Mouse (Mus musculus): ENCODE results near the gene Olfr1414. TPM values are rescaled to one million over a fixed set of nuclear protein-coding genes. Genes with fewer than 3 reads are reported as not detected.
"Not testable (repeated sequence)": the region's sequence is repeated elsewhere in the genome, so short reads cannot be mapped to it uniquely, and the experiment has no call there.

The Olfr1414 gene
- not detected in 2 replicates for total RNA-seq (2021)
- long read RNA-seq, result 0 reads

- DNase-seq, result no peak
These were observed at the start of gene Olfr1414 for GRCm38 (mm10) chr1:92518561-92518960. Gene Olfr1414 (minus strand): TSS chr1:92518661.

- peak; percentile 2 for DNase-seq
These were observed 27.5 kb upstream of the Olfr1414 start for GRCm38 (mm10) chr1:92545929-92546328.

DNA sequence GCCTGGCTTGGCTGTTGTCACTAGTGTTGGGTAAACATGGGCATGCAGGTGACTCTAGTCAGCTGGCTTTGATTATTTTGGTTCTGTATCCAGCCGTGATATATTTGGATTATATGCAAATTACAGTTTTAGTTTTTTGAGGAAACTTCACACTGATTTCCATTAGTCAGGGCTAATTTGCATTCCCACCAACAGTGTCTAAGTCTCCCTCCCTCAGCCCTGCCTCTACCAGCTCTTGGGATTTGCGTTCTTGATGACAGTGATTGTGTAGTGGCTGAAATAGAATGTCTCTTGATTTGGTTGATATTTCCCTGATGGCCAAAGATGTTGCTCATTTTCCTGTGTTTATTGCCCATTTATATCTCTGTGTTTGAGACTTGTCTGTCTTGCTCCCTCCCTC lies 20.6 kb upstream of the Olfr1414 start:
- DNase-seq, result no peak

DNA sequence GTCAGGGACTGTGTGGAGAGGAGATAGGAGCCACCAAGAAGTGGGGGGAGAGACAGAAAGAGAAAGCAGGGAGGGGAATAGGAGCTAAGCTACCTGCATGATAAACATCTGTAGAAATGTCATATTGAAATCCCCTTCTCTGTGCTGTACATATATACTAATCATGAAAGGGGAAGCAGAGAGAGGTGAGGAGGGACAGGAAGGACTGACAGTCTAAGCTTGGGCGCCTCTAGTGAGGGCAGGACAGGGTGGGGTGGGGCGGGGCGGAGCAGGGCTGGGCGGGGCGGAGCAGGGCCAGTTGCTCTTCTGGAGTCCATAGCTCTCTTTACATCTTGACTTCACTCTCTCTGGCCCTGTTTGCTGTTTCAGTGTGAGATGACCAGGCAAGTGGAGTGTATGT lies 18.5 kb upstream of the Olfr1414 start:
- no peak for DNase-seq

GRCm38 (mm10) chr1:92523764-92524163 lies 5.3 kb upstream of the Olfr1414 start:
- DNase-seq, result no peak

DNA sequence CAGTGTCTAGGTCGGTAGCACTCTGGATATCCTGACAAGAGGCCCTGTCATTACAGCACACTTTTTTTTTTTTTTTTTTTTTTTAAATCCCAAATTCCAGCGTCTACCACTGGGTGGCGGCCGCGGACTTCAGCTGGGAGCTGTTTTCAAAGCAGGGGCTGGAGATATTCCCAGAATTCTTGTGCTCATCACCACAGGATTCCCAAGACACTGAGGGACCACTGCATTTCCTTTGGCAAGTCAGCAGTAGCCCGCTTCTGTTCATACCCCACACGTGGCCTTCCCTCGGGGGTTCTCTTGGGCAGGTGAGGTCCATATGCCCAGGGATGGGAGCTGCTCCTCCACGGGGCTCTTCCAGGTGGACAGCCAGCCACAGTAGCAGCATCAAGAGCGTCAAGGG lies 2.9 kb upstream of the Olfr1414 start:
- peak; percentile 52 for DNase-seq

DNA sequence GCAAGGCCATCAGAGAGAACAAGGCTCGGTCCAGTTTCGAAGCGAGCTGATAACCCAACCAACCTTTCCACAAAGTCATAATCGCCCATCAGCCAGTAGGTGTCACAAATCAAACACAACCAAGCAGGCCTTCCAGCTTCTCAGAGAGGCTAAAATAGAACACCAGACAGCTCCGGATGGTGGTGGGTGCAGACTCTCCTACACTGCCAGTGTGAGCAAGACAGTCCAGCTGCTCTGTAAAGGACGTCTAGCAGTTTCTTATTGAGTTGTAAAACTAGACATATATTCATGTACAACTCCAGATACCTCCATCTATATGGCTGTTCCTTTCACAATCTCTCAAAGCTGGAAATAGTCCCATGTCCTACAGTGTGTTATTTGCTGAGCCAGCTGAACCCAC lies 585 bp upstream of the Olfr1414 start:
- no peak for DNase-seq

- no peak for DNase-seq
These were observed 3.1 kb downstream of the Olfr1414 start for GRCm38 (mm10) chr1:92515390-92515789.

- not testable (repeated sequence) for DNase-seq
These were observed 6.8 kb downstream of the Olfr1414 start for GRCm38 (mm10) chr1:92511646-92512045.

DNA sequence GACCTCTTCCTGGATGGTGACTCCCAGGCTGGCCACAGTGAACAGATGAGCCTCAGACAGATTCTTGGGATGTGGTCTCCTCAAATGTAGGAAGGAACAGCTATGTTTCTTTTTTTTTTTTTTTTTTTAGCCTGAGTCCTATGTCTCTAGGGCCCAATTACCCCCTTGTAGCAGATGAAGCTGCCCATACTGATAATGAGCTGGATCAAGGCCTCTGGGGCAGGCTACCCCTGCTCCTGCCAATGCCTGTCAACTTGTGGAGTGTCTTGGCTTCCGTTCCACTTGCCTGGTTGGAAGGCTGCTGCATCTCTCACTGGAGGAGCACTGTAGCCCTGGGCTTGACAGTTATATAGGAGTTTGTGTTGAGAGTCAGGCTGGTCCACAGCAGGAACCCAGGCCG lies 22.5 kb downstream of the Olfr1414 start, which contains the start of gene Olfr1415:
Gene Olfr1415 (minus strand): TSS at position 101 of the 400 bp plus-strand sequence.
- no peak for DNase-seq

GRCm38 (mm10) chr1:92485013-92485412 lies 33.4 kb downstream of the Olfr1414 start, which contains the start of gene Olfr1416:
Gene Olfr1416 (minus strand): TSS chr1:92485113.
- no peak for DNase-seq

- DNase-seq, result no peak
These were observed 44.3 kb downstream of the Olfr1414 start for GRCm38 (mm10) chr1:92474066-92474578.

DNA sequence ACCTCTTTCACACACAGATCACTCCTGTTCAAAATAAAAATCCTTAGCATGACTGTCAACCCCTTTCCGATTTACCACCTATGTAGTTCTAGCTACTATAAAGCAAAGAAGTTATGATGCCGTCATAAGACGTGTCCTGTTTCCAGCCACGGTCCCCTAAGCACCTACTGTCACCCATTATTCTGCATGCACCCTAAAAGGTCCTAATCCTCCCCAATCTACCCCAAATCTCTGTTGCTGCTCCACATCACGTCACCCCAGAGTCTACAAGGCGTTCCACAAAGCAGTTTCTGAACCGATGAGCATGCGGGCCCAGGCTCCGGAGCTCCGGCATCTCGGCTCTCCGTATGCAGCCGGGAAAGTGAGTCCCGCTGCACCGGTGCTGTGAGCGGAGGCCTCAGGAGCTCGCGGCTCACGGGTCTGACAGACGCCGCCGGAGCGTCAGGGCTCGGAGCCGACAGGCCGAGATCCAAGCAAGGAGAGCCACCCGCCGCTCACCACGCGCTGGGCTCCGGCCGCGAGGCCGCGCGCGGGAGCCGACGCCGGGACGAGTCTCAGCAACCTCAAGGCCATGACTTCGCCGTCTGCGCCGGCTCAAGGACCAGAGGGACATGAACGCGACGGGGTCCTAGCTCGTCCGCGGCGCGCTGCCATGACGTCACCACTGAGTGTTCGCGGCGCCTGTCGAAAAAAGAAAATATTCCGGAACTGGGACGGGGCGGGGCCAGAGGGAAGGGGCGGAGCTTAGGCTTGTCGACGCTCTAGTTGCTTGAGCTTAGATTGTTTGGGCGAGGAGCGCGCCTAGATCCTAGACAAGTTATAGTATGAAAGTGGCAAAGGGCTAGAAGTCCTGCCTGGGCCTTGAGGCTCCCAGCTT lies 45.1 kb downstream of the Olfr1414 start, which contains the start of gene Ndufa10:
Gene Ndufa10 (minus strand): TSS at position 696 of the 877 bp plus-strand sequence.
- peak; percentile 96 for DNase-seq

DNA sequence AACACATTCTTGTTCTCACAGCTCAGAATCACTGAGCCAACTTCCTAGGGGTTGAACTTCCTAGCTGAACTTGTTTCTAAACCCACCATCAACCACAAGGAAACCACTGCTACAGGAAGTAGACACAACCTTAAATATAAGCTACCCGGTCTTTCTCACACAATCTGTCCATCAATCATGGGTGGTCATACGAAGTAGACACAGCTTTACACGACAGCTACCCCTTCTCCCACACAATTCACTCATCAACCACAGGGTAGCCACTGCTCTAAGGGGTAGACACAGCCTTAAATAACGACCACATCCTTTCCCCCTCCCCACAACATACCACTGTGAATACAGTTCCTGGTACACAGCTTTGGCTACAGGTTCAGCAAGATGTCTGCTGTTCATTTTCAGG lies 49.6 kb downstream of the Olfr1414 start:
- no peak for DNase-seq

DNA sequence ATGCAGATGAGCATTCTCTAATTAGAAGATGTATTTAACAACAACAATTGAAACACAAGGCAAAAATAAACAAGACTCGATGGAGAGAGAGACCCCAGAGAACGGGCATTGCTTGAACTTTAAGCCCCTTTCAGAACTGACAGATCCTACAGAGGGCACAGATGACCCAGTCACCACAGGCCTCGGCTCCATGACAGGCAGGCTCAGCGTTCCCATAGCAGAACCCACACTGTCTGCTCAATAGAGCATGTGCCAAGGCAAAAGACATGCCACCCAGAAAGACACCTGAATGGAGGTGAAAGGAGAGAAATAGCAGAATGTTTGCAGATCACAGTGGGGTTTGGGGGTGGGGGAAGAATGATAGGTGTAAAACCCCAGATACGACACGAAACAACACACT lies 60.0 kb downstream of the Olfr1414 start:
- no peak for DNase-seq

GRCm38 (mm10) chr1:92457758-92458157 lies 60.7 kb downstream of the Olfr1414 start:
- no peak for DNase-seq

Small RNA genes lying within 50 kb of the gene (microRNA-seq; reads per million reads assigned to microRNA genes)
- 1.0 to 1.4 reads per million in 2 experiments for gene Mir6900

Other genes starting within 250 kb of the Olfr1414 start
- gene Ndufa10, start 44.8 kb downstream of the Olfr1414 start, total RNA-seq (2021), result 337 and 339 TPM in 2 replicates
- not detected in 2 replicates for gene Olfr1416, start 33.5 kb downstream of the Olfr1414 start, total RNA-seq (2021)
- gene Olfr1415, start 22.6 kb downstream of the Olfr1414 start, total RNA-seq (2021), result not detected in 2 replicates
- not detected in 2 replicates for gene Olfr1413, start 52.7 kb upstream of the Olfr1414 start, total RNA-seq (2021)
- gene Olfr1412, start 67.1 kb upstream of the Olfr1414 start, total RNA-seq (2021), result not detected in 2 replicates
- not detected in 2 replicates for gene Olfr1411, start 75.8 kb upstream of the Olfr1414 start, total RNA-seq (2021)
- not detected in 2 replicates for gene Olfr1410, start 87.1 kb upstream of the Olfr1414 start, total RNA-seq (2021)
- gene Olfr12, start 99.1 kb upstream of the Olfr1414 start, total RNA-seq (2021), result not detected in 2 replicates
- 311 and 345 TPM in 2 replicates for gene Cops9, start 123.3 kb upstream of the Olfr1414 start, total RNA-seq (2021)
- not detected in 2 replicates for gene Otos, start 130.2 kb upstream of the Olfr1414 start, total RNA-seq (2021)

Data from adrenal gland, postnatal 25 days (tissue).